Mouse (Mus musculus) telencephalon, adult 2 months (tissue): ENCODE results near the gene Cdca3.

ENCODE experiments used
- DNase-seq: peaks from one replicate; pipeline ENCODE4 v3.0.0-alpha.2; 2011; ENCODE audit warnings: low read depth, low spot score

Gene Cdca3

DNA sequence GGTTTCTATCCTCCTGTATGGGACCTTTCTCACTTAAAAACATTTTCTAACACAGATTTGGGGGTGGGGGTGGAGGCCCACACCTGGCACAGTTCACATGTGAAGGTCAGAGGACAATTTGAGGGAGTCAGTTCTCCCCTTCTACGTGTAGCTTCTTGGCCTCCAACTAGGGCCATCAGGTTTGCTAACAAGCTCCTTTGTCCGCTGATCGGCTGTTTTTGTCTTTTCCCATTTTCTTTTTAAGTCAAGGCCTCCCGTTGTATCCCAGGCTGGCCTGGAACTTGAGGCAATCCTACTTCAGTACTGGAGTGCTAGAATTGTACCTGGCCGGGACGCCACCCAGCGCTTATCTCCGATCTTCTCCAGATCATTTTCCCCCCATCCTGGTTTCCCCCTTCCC is 2.3 kb downstream of the Cdca3 start:
- no peak for DNase-seq

DNA sequence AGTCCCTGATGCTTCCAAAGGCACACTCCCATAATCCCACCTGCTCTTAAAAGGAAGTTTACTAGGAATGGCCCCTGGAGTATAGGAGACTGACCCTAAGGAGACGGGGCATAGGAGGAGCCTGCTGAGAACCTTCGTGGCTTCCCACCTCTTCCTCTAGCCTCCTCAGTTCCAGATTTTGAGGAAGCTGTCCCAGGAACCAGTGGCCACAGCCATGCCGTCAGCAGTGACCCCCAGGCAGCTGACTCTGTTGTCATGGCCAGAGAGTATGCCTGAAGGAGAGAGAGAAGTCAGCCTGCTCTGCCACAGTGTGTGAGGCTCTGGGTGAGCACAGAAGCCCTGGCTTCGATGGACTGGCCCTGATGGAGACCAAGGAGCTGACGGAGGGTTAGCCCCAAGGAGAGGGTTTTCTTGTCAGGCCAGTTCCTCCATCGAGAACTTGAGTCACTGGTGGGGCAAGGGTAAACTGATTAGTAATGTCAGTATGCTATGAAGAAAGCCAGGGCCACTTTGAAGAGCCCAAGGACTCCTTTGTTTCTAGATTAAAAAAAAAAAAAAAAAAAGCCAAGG is 5.2 kb downstream of the Cdca3 start:
- no peak for DNase-seq

DNA sequence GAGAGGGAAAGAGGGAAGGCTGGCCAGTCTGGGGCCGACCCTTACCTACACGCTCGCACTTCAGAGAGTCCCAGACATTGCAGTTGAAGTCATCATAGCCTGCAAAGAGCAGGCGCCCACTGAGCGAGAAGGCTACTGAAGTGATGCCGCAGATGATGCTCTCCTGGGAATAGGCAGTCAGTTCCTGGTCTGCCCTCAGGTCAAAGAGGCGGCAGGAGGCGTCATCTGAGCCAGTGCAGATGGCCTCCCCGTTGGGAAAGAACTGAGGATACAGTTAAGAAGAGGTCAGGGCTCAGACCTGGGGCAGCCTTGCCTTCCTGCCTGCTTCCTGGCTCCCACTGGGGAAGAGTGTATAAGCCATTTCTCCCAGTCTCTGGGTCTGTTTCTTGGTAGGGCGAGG is 6.2 kb downstream of the Cdca3 start:
- no peak for DNase-seq

- no peak for DNase-seq
These were observed 7.1 kb downstream of the Cdca3 start for GRCm38 (mm10) chr6:124836411-124836810.

DNA sequence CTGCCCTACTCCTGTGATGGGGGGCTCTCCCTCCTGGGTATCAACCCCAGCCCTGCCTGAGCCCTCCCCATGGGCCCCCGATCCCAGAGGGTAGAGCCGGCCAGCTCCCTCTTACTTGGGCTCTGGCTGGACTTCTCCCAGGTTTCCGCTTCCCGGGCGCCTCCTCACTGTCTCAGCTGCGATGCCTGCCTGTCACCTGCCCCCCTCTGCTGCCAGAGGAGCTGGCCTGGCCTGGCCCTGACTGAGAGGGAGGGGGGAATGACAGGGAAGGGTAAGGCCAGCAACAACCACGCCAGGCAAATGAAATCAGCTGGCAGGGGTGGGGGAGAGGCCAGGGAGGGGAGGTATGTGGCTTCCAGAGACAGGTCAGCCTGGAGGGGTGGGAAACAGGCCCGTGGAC is 10.5 kb downstream of the Cdca3 start:
- no peak for DNase-seq

DNA sequence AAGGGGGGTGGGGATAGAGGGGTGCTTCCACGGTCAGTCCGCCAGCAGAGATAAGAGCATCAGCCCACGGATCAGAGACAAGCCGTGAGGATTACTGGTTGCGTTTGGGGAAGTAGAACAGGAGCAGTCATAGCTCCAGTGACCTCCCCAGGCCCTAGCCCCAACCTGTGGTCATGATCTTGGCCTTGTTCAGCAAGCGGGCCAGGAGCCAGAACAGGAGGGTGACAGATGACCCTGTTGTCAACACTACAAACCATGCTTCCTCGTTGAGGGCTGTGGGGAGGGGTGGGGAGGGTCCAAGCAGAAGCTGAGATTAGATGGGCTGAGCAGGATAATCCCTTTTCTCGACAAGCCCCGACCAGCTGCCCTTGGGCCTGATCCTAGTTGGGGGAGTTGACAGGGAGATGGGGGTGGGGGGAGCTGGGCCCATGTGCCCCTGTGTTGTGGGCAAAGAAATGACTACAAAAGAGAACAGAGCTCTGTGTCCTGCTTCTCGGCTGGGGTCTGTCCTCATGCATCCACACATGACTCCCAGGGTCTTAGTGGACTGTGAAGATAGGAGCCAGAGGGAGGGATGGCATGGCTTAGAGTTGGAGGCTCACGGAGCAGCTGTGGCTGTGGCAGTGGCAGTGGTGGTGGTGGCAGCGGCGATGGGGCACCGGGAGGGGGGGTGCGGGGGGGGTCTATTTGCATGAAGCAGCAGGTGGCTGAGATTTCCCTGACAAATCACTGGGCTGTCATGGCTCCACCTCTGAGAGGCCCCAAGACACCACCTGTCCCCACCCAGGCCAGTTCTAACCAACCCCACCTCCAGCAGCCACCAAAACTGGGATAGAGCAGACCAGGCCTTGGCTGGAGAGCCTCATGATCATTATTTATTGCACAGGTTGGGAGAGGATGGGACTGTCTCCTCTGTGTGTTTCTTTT is 11.2 kb downstream of the Cdca3 start, which contains the start of gene Gnb3:
Gene Gnb3, minus strand, starts transcription at position 35 of the 927 bp plus-strand sequence.
- no peak for DNase-seq

GRCm38 (mm10) chr6:124847305-124847704 is 18.0 kb downstream of the Cdca3 start:
- peak; percentile 78 for DNase-seq

- no peak for DNase-seq
These were observed 21.2 kb downstream of the Cdca3 start for GRCm38 (mm10) chr6:124850535-124850934.

- no peak for DNase-seq
These were observed 25.3 kb downstream of the Cdca3 start for GRCm38 (mm10) chr6:124854647-124855046.

- peak; percentile 60 for DNase-seq
These were observed 27.0 kb downstream of the Cdca3 start for GRCm38 (mm10) chr6:124856321-124856720.

DNA sequence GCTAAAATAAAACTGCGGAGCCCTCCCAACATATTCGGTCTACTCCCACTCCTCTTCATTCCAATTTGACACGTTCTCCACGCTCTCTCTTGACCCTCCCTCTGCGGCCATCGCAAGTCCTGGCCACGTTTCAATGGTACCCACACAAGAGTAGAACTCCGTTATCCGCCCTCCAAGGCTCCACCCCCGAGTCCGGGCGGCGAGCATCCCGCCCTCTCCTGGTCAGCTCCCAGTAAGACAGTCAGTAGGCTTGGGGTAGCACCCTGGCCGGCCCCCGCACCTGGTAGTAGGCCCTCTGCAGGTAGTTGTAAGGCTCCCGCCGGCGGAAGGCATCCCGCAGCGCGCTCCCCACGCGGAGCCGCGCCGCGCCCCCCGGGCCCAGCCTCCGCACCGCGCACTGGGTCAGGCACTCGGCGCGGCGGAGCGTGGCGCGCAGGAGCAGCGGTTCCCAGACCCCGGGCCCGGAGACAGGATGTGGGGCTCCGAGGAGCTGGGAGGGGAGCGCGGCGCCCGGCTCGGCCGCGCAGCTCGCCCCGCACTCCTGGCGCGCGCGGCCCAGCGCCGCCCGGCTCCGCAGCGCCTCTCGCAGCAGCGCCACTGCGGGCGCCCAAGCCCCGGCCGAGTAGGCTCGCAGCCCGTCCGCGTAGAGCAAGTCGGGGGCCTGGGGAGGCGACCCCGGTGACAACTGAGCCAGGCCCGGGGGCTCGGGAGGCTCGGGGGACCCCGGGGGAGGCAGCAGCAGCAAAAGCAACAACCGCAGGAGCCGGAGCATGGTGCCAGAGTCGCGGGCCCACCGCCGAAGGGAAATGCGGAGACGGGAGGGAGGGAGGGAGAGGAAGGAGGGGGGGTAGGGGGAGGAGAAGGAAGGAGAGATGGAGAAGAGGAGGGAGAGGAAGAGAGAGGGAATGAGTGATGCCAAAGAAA is 27.8 kb downstream of the Cdca3 start, which contains the start of gene P3h3:
Gene P3h3, minus strand, starts transcription at position 837 of the 924 bp plus-strand sequence.
- DNase-seq, result peak; percentile 64

DNA sequence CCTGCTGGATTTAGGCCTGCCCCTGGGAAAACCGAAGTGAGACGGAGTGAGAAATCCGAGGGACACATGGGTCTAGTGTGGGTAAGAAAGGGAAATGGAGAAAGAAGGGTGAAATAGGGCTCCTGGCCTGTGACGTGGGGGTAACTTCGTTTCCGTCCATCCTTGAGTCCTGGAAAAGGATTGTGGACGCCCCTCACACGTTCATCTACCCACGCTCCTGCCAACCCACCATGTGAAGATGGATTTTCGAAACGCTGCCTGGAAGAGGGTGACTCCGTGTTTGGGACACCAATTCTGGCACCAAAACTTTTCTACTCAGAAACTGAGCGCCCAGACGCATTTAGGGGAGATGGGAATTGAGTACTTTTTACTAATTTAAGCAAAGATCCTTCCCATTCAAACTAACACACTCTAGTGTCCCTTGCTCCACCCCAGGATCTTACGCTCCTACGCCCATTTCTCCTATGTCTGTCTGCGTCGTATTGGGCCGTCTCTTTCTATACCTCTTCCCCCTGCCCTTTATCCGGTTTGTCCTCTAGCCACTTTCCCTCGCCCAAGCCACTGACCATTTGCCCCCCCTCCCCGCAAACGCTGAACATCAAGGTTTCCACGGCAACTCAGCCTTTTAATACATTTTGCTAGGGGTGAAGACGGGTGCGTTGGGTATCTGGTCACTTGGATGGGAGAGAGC is 28.6 kb downstream of the Cdca3 start:
- no peak for DNase-seq

GRCm38 (mm10) chr6:124858561-124859318 is 29.4 kb downstream of the Cdca3 start:
- no peak for DNase-seq

GRCm38 (mm10) chr6:124859725-124860124 is 30.4 kb downstream of the Cdca3 start:
- peak; percentile 64 for DNase-seq

- DNase-seq, result no peak
These were observed 31.2 kb downstream of the Cdca3 start for GRCm38 (mm10) chr6:124860511-124860910.

GRCm38 (mm10) chr6:124861266-124861665 is 31.9 kb downstream of the Cdca3 start:
- DNase-seq, result no peak

DNA sequence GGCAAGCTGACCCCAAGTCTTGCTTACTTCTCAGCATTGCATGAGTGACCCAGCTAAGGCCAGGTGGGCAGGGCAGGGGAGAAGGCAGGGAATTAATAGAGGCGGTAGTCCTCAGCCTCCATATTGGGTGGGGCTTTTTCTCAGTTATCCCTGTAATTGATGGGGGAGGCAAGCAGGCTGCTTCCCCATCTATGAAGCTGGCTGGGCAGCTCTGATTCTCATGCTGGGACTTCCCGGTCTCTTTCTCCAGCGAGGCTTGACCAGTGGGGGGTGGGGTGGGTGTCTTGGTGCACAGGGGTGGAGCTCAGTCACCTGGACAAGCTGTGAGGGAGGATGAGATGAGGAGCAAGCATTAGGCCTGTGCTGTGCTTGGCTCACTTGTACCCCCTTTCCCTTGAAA is 32.5 kb downstream of the Cdca3 start:
- no peak for DNase-seq

DNA sequence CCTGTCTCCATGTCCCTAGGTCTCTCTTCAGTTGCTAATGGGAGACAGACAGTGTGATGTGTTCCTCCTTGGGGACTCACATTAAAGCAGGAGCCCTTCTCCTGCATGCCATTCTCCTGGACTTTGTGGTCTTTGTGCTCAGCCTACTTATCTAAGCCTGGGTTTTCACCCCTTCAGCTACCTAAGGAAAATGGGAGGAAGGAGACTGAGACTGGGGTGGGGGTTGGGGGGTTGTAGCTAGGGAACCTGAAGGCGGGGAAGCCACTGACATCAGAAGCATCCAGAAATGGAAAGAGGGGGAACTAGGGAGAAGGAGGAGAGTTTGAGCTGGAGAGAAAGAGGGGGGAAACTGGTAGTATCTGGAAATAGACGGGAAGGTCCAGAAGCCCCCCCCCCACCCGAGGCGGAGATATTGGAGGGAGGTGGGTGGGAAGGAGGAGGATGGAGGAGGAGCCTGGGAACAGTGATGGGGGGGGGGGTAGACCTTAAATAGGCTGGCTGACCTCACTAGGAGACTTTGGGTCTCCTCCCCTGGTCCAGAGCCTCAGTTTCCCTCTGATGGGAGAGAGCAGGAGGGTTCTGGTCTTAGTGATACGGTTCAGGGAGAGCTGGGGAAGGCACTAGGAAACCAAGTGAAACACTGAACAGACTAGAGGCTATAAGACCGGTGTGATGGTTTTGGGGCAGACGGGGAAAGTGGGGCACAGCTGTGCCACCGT is 33.2 kb downstream of the Cdca3 start:
- DNase-seq, result peak; percentile 68

GRCm38 (mm10) chr6:124863125-124863657 is 33.8 kb downstream of the Cdca3 start:
- no peak for DNase-seq
